Mouse (Mus musculus) heart, postnatal 0 days (tissue): ENCODE measurements around the gene Hnrnph1. TPM values are rescaled to one million over a fixed set of nuclear protein-coding genes. Genes with fewer than 3 reads are reported as not detected.
"Not testable (repeated sequence)": the region's sequence is repeated elsewhere in the genome, so short reads cannot be mapped to it uniquely, and the experiment has no call there.

Source experiments
- ATAC-seq: fragments of 200-750 bp; cut with Nextera tagmentation; 2 replicates; pipeline ENCODE4 v1.8.0; 2017; ENCODE audit warnings: low read depth, moderate number of reproducible peaks, moderate library complexity; ENCODE audit not compliant: insufficient read depth
- DNase-seq: peaks from one replicate; pipeline ENCODE4 v3.0.0-alpha.2; 2016; ENCODE audit warnings: low spot score
- H3K27ac ChIP-seq: fragments of 300-500 bp; sonication (generic); 2 replicates; pipeline ENCODE4 v1.5.1; 2014; ENCODE audit warnings: low read depth, mild to moderate bottlenecking
- H3K27me3 ChIP-seq: fragments of 300-500 bp; sonication (generic); 2 replicates; pipeline ENCODE4 v1.6.1; 2014; ENCODE audit warnings: low read length, mixed read lengths; ENCODE audit not compliant: control insufficient read depth, insufficient read depth
- H3K36me3 ChIP-seq: fragments of 300-500 bp; sonication (generic); replicated peaks from 2 replicates; pipeline ENCODE4 v1.6.1; 2014; ENCODE audit warnings: low read length, mixed read lengths; ENCODE audit not compliant: control insufficient read depth, insufficient read depth
- H3K4me1 ChIP-seq: fragments of 300-500 bp; sonication (generic); 2 replicates; pipeline ENCODE4 v1.6.1; 2014; ENCODE audit warnings: antibody characterized with exemption; ENCODE audit not compliant: control insufficient read depth, insufficient read depth
- H3K4me2 ChIP-seq: fragments of 300-500 bp; sonication (generic); 2 replicates; pipeline ENCODE4 v1.6.1; 2014; ENCODE audit warnings: low read depth, mild to moderate bottlenecking, low read length, moderate library complexity
- H3K4me3 ChIP-seq: fragments of 300-500 bp; sonication (generic); 2 replicates; pipeline ENCODE4 v1.5.1; 2014; ENCODE audit warnings: low read depth, low read length
- H3K9ac ChIP-seq: fragments of 300-500 bp; sonication (generic); replicated peaks from 2 replicates; pipeline ENCODE4 v1.6.1; 2014; ENCODE audit warnings: low read depth, low read length, mixed read lengths
- H3K9me3 ChIP-seq: fragments of 300-500 bp; sonication (generic); replicated peaks from 2 replicates; pipeline ENCODE4 v1.6.1; 2016; ENCODE audit warnings: low read length; ENCODE audit not compliant: control insufficient read depth
- CTCF ChIP-seq: IDR thresholded peaks from 2 replicates; pipeline ENCODE4 v1.5.1; 2016; ENCODE audit warnings: antibody characterized with exemption, control low read depth, low read depth
- EP300 ChIP-seq: IDR thresholded peaks from 2 replicates; pipeline ENCODE4 v1.6.1; 2016; ENCODE audit warnings: antibody characterized with exemption, low read depth
- WGBS: fragments of 180-500 bp; shearing (Covaris S2); extraction: QIAGEN DNeasy Blood & Tissue Kit; methylation state at CpG from one replicate; pipeline ENCODE4 v1.1.7; 2014; 5-methylcytosine and 5-hydroxymethylcytosine counted together
- polyA plus RNA-seq: library from polyadenylated mRNA; unstranded; fragments of >200 nt; fragmentation: Nextera tagmentation; extraction: Ambion mirVana; gene quantifications from 2 replicates; pipeline ENCODE4 v1.2.1, GENCODE M21; 2015
- total RNA-seq: library from RNA; depleted of rRNA; stranded (reverse); fragments of >200 nt; gene quantifications from 2 replicates; pipeline ENCODE4 v1.2.3, GENCODE M21; 2014; ENCODE audit warnings: low replicate concordance

The Hnrnph1 gene
- total and polyA plus RNA-seq, 2 experiments from 2014 or later = 76.4 to 106 TPM

GRCm38 (mm10) chr11:50355395-50355794, 21.4 kb upstream of the Hnrnph1 start:
- H3K9me3 ChIP-seq = no peaks in the 10 kb centered on the region
- TF ChIP-seq CTCF = no peak
- TF ChIP-seq EP300 = no peak
- 80% methylated on average over 1 of the region's 1 CpGs for WGBS
- H3K36me3 ChIP-seq = no peaks in the 10 kb centered on the region
- no peaks in the 10 kb centered on the region for H3K4me1 ChIP-seq
- ATAC-seq (no peak), DNase-seq (no peak)
- no peaks in the 10 kb centered on the region for H3K27me3 ChIP-seq
- no peak overlapping the region for H3K27ac ChIP-seq
- H3K9ac ChIP-seq = no peak overlapping the region
- no peak overlapping the region for H3K4me3 ChIP-seq
- no peak overlapping the region for H3K4me2 ChIP-seq

GRCm38 (mm10) chr11:50358950-50359861, 17.6 kb upstream of the Hnrnph1 start:
- no peaks in the 10 kb centered on the region for H3K27me3 ChIP-seq
- ATAC-seq = peak; percentile 59
- no peaks in the 10 kb centered on the region for H3K36me3 ChIP-seq
- H3K4me2 ChIP-seq = peak overlapping the region; percentile 87
- no peak for DNase-seq
- no peaks in the 10 kb centered on the region for H3K9me3 ChIP-seq
- 3% methylated on average over 74 of the region's 74 CpGs for WGBS
- H3K4me1 ChIP-seq = no peaks in the 10 kb centered on the region
- H3K9ac ChIP-seq = peak overlapping the region; percentile 45
- TF ChIP-seq CTCF = no peak
- TF ChIP-seq EP300 = no peak
- peak overlapping the region; percentile 52 for H3K4me3 ChIP-seq
- H3K27ac ChIP-seq = no peak overlapping the region

DNA sequence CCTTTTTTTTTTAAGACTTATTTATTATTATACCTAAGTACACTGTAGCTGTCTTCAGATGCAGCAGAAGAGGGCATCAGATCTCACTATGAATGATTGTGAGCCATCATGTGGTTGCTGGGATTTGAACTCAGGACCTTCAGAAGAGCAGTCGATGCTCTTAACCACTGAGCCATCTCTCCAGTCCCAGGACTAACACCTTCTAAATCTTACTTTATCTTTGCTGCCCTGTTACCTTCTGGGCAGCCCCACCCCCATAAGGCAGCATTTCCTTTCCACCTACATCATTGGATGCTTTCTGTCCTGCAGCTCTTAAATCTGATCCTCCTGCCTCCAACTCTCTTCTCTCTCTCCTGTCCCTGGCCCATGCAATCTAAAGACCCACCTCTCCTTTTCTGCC, 15.5 kb upstream of the Hnrnph1 start:
- H3K4me1 ChIP-seq, H3K9me3 ChIP-seq, H3K4me2 ChIP-seq, H3K27ac ChIP-seq, H3K4me3 ChIP-seq, H3K36me3 ChIP-seq, DNase-seq, ATAC-seq, H3K9ac ChIP-seq, H3K27me3 ChIP-seq: not testable (repeated sequence)
- 61% methylated on average over 1 of the region's 1 CpGs for WGBS

GRCm38 (mm10) chr11:50364548-50364947, 12.2 kb upstream of the Hnrnph1 start:
- Histone ChIP-seq H3K4me1 (no peaks in the 10 kb centered on the region), H3K9me3 (no peaks in the 10 kb centered on the region), H3K36me3 (no peaks in the 10 kb centered on the region), H3K9ac (no peak overlapping the region), H3K4me2 (no peak overlapping the region), H3K27ac (no peak overlapping the region), H3K4me3 (no peak overlapping the region), H3K27me3 (no peaks in the 10 kb centered on the region)
- ATAC-seq (peak; percentile 73; the same call in 1 of the 2 replicates), DNase-seq (peak; percentile 83)
- TF ChIP-seq EP300 (no peak), CTCF (peak; percentile 92)
- 8% methylated on average over 4 of the region's 4 CpGs for WGBS

DNA sequence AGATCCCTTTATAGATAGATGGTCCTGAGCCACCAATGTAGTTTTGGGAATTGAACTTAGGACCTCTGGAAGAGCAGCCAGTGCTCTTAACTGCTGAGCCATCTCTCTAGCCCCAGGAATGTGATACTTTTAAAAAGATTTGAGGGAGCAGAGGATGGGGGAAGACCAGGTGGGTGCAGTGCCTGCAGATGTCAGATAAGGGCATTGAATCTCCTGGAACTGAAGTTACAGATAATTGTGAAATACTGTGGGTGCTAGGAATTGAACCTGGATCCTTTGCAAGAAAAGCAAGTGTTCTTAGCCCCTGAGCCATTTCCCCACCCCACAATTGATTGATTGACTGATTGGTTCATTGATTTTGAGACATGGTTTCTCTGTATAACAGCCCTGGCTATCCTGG, 11.5 kb upstream of the Hnrnph1 start:
- H3K27me3 ChIP-seq = no peaks in the 10 kb centered on the region
- H3K36me3 ChIP-seq = no peaks in the 10 kb centered on the region
- H3K4me2 ChIP-seq = no peak overlapping the region
- TF ChIP-seq EP300 = no peak
- no peak overlapping the region for H3K9ac ChIP-seq
- H3K27ac ChIP-seq = no peak overlapping the region
- H3K9me3 ChIP-seq = no peaks in the 10 kb centered on the region
- no peaks in the 10 kb centered on the region for H3K4me1 ChIP-seq
- no peak overlapping the region for H3K4me3 ChIP-seq
- DNase-seq = no peak
- no peak for ATAC-seq

DNA sequence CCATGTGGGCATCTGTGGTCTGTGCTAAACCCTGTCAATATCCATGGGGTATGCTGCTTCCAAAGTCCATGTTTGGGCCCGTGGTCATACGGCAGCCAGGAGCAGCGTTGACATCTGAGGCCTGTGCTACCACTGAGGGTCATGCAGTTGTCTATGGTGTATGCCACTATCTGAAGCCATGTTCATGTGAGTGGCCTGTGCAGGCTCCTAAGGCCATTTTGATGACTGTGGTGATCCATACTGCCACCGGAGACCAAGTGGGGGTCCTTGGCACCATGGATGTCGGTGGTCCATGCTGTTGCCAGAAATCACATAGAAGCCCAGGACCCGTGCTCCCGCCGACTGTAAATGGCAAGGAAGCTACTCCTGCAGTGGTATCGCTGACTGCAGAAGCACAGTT, 9.3 kb upstream of the Hnrnph1 start:
- no peak overlapping the region for H3K27ac ChIP-seq
- no peaks in the 10 kb centered on the region for H3K27me3 ChIP-seq
- H3K36me3 ChIP-seq = no peaks in the 10 kb centered on the region
- no peak overlapping the region for H3K4me2 ChIP-seq
- no peak for TF ChIP-seq EP300
- TF ChIP-seq CTCF = no peak
- no peaks in the 10 kb centered on the region for H3K9me3 ChIP-seq
- 91% methylated on average over 9 of the region's 9 CpGs for WGBS
- H3K4me3 ChIP-seq = no peak overlapping the region
- H3K4me1 ChIP-seq = no peaks in the 10 kb centered on the region; the same call in 1 of the 2 replicates
- ATAC-seq (no peak), DNase-seq (no peak)
- no peak overlapping the region for H3K9ac ChIP-seq
